Mouse (Mus musculus) liver, adult 2 months (tissue): ENCODE measurements around the gene March7.

Experiments
- CTCF ChIP-seq: fragments of 200-500 bp; IDR thresholded peaks from 2 replicates; pipeline ENCODE4 v1.5.1; 2011; ENCODE audit warnings: low read depth, low read length, control low read depth
- POLR2A ChIP-seq: fragments of 200-500 bp; IDR thresholded peaks from 2 replicates; pipeline ENCODE4 v1.6.1; 2011; ENCODE audit warnings: low read length, control low read depth; ENCODE audit not compliant: insufficient read depth; ENCODE audit errors: extremely low read depth

- no peak for TF ChIP-seq POLR2A
- TF ChIP-seq CTCF = no peak
These were observed 43.8 kb downstream of the March7 start for GRCm38 (mm10) chr2:60253506-60253905.
